Mouse (Mus musculus) urinary bladder, postnatal 36 days (tissue): Measurements from ENCODE around the gene Thap3.
A peak's percentile ranks its signal among the peaks of the same experiment; 100 is the strongest.
"Not testable (repeated sequence)": the region's sequence is repeated elsewhere in the genome, so short reads cannot be mapped to it uniquely, and the experiment has no call there.

Experiments
- DNase-seq, 2 experiments: peaks; one replicate each; pipeline ENCODE4 v3.0.0; 2022; ENCODE audit warnings: low spot score in 2 of 2, mixed read lengths in 1 of 2

The Thap3 gene

DNA sequence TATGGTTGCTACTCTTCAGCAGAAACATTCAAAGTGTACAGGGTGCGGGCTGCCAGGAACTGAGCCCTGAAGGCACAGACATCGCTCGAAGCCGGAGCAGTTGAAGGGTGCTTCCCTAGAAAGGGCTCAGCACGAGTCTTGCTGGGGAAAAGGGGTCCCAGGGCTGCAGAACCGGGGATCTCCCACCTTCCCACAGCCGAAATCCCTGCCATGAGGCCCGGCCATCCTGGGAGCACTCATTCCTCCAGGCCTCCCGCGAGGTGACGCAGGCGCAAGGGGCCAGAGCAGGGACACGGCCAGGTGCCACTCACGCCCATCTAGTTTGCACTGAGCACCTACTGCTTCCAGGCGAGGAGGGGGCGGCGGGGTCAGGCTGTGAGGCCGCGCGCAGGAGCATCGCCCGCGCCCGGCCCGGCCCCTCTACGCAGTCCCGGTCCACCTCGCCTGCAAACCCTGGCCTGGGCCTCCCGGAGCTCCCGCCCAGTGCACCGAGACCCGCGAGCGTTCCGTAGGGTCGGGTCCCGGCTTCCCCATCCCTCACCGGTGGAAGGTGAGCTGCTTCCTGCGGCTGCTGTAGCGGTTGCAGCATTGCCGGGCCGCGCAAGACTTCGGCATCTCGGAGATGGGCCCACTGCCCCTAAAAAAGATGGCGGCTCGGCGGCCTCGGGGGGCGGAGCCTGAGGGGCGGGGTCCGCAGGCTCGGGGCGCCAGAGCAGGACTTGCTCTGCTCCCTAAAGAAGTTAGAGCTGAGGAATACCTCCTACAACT is at the start of gene Thap3:
TSS of gene Thap3 (minus strand) at position 656 of the 768 bp plus-strand sequence.
- peak; percentile 79 to 82 for DNase-seq

DNA sequence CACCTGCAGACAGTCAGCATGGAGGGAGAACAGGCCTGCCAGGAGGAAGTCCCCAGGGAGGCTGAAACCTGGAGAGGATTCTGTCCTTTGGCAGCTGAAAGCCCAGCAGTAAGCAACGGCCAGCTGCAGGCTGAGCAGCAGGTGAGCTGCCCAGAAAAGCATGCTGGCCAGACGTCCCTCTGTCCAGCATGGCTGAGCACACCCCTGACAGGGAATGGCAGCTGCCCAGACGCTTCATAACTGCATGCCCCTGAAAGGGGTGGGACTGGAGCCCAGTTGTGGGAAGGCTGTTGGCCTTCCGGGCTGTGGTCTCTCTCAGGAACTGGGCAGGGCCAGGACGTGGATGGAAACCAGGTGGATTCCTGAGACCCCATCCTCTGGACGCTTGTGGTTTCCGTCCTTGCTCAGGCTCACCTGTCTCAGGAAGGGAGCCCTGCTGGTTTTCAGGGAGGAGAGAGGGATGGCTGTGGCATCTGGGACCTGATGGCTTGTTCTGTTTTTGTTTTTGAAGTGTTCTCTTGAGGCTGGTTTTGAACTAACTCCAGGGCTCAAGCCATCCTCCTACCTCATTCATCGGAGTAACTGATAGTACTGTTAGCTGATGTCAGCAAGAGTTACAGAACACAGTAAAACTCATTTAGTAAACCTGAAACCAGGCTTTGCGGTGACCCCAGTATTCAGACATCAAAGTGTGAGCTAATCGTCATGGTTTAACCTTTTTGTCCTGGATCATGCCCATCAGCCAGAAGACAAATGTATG is 49.6 kb upstream of the Thap3 start, which contains the start of gene Tas1r1:
TSS of gene Tas1r1 (minus strand) at position 344 of the 760 bp plus-strand sequence.
- DNase-seq, result no peak

DNA sequence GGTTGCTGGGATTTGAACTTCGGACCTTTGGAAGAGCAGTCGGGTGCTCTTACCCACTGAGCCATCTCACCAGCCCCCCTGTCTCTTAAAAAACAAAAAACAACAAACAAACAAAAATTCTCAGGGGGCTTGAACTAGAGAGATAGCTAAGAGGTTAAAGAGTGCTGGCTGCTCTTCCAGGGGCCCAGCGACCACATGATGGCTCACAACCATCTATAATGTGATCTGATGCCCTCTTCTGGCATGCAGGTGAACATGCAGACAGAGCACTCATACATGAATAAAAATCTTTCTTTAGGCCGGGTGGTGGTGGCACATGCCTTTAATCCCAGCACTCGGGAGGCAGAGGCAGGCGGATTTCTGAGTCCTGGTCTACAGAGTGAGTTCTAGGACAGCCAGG is 47.7 kb upstream of the Thap3 start:
- not testable (repeated sequence) for DNase-seq

DNA sequence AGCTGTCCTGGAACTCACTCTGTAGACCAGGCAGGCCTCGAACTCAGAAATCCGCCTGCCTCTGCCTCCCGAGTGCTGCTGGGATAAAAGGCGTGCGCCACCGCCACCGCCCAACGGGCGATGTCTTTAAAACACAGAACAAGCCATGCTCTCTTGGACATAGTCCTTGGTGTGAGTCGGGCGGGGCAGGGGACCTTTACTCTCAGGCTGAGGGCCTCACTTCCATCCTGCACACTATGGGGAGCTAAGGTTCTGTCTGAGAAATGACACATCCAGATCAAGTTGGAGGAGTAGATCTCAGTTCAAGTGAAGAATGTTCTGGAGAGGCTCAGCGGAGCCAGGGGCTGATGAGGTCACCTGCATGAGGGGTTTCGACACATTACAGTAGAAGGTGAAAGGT is 44.1 kb upstream of the Thap3 start:
- no peak for DNase-seq

DNA sequence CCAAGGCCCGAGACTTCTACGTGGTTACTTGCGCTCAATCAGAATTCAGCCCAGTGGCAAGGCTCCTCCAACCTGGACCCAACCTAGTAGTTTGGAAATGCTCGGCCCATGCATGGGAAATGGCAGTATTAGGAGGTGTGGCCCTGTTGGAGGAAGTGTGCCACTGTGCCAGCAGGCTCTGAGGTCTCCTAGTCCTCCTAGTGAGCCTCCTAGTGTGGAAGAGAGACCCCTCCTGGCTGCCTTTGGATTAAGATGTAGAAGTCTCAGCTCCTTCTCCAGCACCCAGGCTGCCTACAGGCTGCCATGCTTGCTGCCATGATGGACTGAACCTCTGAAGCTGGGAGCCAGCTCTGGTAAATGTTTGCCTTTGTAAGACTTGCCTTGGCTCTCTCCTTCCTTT is 41.2 kb upstream of the Thap3 start:
- DNase-seq, result no peak

DNA sequence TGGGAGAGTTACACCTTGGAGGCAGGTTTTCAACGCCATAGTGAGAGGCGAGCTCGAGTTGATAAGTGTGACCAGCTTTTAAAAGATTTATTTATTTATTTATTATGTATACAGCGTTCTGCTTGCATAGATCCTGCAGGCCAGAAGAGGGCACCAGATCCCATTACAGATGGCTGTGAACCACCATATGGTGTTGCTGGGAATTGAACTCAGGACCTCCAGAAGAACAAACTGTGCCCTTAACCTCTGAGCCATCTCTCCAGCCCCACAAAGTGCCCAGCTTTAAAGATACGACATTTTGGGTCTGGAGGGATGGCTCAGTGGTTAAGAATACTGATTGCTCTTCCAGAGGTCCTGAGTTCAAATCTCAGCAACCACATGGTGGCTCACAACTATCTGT is 40.3 kb upstream of the Thap3 start:
- no peak for DNase-seq

DNA sequence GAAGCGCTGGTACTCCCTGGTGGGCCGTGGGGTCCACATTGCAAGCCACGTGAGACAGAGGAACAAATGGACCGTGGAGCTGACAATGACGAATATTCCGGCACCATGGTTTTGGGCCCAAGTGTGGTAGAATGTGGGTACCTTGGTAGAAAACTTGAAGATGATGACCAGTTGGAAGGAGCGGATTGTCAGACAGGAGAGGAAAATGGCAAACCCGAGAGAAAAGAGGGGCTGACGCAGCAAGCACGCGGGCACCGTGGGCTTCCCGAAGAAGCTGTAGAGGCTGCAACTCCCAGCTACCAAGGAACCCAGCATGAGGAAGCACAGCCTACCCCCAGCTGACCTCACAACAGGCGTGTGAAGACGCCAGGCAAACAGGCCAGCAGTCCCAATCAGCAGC is 39.7 kb upstream of the Thap3 start:
- no peak for DNase-seq

DNA sequence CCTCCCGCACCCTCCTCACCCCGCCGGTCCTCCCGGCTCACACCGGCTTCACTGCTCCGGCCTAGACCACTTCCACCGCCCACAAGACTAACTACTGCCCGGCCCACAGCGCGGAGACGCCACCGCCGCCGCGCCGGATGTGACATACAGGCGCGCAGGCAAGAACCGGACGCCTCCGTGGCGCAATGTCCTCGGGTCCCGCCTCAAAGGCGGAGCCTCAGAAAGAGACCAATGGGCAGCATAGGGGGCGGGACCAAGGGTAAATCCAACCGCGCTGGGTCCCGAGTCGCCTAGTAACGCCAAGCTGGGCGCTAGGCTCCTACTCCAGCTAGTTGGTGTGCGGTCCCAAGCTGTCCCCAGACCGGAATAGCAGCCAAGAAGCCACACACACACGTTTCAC is 38.7 kb upstream of the Thap3 start, which contains the start of gene Zbtb48:
TSS of gene Zbtb48 (minus strand) at position 148 of the 400 bp plus-strand sequence.
- DNase-seq, result peak; percentile 96 to 98

DNA sequence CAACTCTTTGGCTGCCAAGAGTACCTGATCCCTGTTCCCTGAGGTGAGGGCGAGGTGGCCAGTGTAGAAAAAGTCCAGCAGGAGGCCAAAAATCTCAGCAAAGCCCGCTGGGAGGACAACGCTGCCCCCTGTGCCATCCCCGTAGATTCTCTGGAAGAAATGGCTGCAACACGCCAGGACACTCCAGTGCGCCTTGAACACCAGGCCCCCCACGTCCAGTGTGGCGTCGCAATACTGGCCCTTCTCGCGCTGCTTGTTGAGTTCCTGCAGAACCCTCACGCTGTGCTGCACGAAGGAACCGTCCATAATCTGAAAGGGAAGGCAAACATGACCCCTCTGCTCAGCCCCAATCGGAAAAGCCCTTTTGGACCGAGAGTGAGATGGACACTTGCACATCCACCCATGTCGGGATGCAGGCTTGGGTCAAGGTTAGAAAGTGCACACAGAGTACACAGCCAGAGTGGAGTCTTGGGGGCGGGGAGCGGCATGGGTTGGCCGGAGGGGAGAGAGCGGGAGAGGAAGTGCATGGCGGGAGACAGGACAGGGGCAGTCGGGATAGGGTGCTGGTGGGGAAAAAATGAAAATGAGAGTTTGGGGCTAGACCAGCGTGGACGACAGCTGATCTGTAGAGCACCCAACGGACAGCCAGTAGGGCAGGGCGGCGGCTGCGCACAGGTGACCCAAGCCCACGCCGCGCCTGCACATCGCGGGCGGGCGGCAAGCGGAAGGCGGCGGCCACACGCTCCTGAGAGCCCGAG is 38.1 kb upstream of the Thap3 start:
- no peak for DNase-seq

DNA sequence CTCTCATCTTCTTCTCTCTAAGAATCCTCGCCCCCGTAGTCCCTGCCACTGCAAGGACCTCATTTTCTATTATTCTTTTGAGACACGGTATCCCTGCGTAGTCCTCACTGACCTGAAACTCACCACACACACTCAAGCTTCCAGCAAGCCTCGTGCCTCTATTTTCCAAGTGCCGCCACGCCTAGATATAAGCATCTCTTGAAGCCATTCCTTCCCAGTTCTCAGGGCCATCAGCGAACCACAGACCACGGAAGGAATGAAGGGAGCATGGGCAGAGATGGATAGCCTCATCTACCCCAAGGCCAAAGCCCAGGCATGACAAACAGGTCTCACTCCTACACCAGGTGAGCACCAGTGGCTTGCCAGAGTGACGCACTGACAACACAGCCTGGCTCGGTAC is 35.7 kb upstream of the Thap3 start:
- no peak for DNase-seq

DNA sequence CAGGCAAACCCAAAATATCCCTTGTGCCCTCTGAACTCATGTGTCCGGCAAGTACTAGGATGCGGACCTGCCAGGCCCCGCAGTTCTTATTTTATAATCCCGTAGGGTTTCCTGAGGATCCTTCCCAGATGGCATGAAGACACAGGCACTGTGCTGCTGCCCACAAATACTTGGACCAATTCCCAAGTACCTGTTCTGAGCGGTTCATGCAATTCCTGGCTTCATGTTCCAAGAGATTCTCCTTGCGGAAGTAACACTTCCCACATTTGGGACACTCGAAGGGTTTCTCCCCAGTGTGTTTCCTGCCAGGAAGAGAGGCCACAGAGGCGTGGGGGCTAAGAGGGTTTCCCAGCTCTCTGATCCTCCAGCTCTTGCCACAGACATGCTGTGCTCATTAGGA is 33.7 kb upstream of the Thap3 start:
- no peak for DNase-seq

DNA sequence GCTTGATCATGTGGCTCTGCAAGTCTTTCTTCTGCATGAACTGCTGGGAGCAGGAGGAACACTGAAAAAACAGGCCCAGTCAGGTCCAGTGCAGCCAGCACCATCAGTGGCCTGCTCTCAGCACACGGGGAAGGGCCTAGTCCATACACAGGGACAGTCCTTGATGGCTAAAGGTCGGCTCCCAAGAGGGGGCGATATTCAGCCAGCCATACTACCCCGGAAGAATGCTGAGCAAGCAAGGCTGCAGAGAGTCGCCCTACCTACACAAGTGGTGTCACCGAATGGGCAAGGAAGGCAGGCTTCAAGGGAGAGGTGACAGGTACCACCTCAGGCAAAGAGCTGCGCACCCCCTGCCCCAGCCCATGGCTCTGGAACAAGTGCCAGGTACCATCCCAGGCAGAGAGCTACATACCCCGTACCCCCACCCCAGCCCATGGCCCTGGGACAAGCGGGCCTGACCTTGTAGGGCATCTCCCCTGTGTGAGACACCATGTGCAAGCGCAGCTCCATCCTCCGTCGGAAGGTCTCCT is 32.8 kb upstream of the Thap3 start:
- no peak for DNase-seq

DNA sequence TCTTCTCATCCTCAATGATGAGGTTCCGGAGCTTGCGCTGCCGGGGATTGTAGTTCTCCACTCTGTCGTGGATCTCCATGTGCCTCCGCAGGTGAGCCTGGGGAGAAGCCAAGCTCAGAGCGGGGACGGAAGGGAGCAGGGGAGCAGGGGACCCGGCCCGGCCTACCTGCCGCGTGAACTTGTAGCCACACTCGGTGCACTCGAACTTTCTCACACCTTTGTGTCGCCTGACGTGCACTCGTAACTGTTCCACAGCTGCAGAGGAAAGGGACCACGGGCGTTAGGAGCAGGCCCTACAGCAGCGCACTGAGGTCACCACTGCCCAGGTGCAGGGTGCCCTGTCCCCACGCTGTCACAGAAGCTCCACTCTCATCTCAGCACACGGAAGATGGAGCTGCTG is 31.2 kb upstream of the Thap3 start:
- no peak for DNase-seq

DNA sequence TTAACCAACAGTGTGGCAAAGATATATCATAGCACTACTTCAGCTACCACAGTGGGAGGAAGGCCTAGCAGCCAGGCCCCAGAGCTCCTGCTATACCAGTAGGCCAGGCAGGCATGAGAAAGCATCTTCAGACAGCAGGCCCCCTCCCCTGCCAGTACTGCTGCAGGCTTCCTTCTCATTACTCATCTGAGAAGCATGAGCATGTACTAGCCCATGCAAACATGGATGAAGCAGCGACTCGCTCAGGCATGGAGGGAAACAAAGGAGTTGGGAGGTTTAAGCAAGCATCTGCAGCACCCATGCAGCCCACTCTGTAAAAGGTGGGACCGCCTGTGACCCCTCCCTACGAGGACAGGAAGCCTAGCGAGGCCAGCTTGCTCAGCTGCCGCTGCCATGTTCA is 30.3 kb upstream of the Thap3 start:
- DNase-seq, result no peak

DNA sequence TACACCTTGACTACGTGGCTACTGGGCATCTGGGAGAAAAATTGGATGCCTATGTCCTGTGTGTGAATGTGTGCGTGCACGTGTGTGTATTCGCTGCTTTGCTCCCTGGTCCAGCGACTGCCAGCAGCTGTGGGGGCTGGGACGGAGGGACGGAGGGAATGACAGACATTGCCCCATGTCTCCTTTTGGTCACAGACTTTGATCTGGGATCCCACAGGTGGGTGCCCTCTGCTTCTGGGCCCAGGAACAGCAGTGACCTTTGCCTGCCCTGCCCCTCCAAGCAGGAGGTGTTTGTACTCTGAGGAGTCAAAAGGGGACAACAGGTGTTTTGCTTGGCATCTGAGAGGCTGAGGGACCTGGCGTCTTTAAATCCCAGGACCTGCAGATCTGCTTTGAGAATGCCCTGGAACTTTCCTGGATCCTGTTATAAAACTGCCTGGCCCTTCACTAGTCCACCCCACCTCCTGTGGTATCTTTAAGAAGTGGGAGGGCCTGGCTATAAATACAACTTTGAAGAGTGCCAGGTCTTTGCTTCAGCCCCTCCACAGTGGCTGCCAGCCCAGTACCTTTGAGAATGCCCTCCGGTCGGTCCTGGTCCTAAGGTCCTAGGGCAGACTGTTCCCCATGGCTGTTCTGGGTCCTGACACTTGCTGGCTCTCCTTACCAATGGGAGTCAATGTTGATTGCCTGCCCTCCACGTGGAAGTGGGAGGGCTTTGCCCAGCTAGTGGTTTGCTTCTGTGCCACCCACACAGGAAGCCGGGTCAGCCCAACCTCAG is 24.4 kb upstream of the Thap3 start:
- no peak for DNase-seq

DNA sequence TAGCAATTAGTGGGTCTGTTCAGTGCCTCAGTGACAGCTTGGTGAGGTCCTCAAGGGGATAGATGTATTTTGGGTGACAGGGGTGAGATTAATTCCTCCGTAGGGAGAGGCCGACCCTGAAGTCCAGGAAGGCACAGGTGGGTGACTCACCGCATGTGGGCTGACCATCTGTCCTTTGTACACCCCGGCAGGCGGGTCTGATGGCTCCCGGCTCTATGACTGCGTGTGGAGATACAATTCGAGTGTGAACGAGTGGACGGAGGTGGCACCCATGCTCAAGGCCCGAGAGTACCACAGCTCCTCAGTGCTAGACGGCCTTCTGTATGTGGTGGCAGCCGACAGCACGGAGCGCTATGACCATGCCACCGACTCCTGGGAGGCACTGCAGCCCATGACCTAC is 23.3 kb upstream of the Thap3 start:
- DNase-seq, result no peak

DNA sequence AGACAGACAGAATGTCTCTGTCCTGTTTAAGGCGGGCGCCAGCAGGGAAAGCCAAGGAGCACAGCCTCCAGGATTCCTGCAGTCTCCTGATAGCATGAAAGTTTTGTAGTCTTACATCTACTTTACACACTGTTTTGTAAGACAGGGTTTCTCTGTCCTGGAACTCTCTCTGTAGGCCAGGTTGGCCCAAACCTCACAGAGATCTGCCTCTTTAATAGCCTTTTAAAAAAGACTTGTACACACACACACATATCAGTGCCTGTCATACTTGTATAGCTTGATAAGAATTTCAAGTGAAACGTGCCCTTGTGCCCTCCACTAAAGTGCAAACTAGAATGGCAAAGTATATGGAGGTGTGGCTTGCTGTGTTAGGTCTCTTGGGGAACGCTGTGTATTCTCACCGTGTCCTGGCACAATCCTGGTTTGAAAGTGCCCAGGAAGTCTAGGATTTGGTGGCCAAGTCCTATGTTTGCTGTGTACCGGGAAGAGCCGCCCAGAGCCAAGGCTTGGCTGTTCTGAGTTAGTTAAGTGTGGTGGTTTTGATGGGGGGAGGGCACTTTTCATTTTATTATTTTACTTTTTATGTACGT is 22.5 kb upstream of the Thap3 start:
- no peak for DNase-seq

DNA sequence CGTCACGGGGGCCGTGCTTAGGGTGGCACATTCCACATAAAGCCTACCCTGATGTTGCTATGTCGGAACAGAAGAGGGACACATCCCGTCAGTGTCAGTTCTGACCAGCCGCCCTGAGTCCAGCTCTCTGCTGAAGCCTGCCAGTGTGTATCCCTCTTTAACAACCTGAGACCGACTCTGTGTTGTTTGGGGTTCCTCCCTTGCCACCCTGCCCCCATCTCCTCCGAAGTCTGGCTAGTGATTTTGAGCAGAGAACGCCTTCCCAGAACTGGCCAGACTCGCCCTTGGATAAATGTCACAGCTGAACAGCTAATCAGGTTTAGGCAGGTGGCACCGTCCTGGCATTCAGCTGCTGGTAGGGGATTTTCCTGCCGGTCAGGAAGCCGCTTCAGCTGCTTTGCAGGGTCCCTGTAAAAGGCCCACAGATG is 21.9 kb upstream of the Thap3 start:
- DNase-seq, result peak; percentile 40 to 42

DNA sequence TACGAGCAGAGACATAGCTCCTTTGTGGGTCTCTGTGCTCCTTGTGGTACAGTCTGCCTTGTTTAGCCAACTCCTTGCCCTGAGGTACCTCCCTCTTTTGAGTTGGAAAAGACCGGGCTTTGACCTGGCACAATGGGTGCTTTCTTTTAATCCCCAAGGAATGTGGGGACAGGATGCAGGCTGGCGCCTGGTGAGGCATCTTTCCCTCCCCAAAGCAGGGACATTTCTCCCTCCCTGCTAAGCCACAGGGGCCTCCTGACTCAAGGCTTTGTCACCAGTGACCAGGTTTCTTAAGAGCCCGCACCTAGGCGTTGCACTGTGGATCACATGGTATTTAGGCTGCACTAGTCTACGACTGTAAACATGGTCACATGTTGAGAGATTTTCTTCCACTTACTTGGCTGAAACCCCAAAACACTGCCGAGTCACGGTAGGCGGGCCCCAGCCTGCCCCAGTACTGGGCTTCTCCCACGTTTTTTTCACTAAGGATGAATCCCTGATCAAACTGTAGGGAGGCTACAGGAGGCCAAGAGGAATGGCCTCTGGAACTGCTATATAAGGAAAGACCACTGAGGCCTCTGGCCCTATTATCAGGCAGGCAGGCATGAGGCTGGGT is 21.4 kb upstream of the Thap3 start:
- peak; percentile 60 to 81 for DNase-seq
